Mouse (Mus musculus) lung, adult 2 months (tissue): ENCODE data around the gene Apbb2. TPM values are rescaled to one million over a fixed set of nuclear protein-coding genes. Genes with fewer than 3 reads are reported as not detected.

ENCODE experiments used
- DNase-seq: peaks from one replicate; pipeline ENCODE4 v3.0.0; 2022
- H3K4me1 ChIP-seq: fragments of 200-500 bp; 2 replicates; pipeline ENCODE4 v1.6.1; 2011; ENCODE audit warnings: low read length; ENCODE audit not compliant: control insufficient read depth, insufficient read depth
- H3K4me3 ChIP-seq: fragments of 200-500 bp; replicated peaks from 2 replicates; pipeline ENCODE3; 2011; ENCODE audit warnings: low read depth, mild to moderate bottlenecking, control low read depth, low read length; ENCODE audit errors: extremely low read depth
- CTCF ChIP-seq: fragments of 200-500 bp; IDR thresholded peaks from 2 replicates; pipeline ENCODE4 v1.5.1; 2011; ENCODE audit warnings: mild to moderate bottlenecking, low read length, control low read depth; ENCODE audit not compliant: insufficient read depth
- POLR2A ChIP-seq: fragments of 200-500 bp; IDR thresholded peaks from 2 replicates; pipeline ENCODE4 v1.6.1; 2011; ENCODE audit warnings: low read depth, mild to moderate bottlenecking, control low read depth, low read length, borderline replicate concordance; ENCODE audit errors: extremely low read depth
- WGBS: fragments of 180-500 bp; shearing (Covaris S2); methylation state at CpG from one replicate; pipeline ENCODE4 v1.1.7; 2018; 5-methylcytosine and 5-hydroxymethylcytosine counted together
- polyA plus RNA-seq: library from polyadenylated mRNA; depleted of rRNA; stranded (reverse); fragments of >200 nt; gene quantifications from 2 replicates; pipeline ENCODE4 v1.2.3, GENCODE M21; 2012

Apbb2 gene
- polyA plus RNA-seq, 1 experiment: 24.6 TPM

- H3K4me1 ChIP-seq: peaks cover 9% of the 10 kb centered on the region
- WGBS: 50% methylated on average over 4 of the region's 4 CpGs
- no peak overlapping the region for H3K4me3 ChIP-seq
- no peak for DNase-seq
- TF ChIP-seq POLR2A: no peak
- no peak for TF ChIP-seq CTCF
Measured at GRCm38 (mm10) chr5:66583019-66583406, 35.6 kb downstream of the Apbb2 start.

- Histone ChIP-seq H3K4me3 (no peak overlapping the region), H3K4me1 (peaks cover 9% of the 10 kb centered on the region)
- 82% methylated on average over 17 of the region's 17 CpGs for WGBS
- no peak for TF ChIP-seq CTCF
- no peak for TF ChIP-seq POLR2A
- no peak for DNase-seq
Measured at GRCm38 (mm10) chr5:66582281-66583018, 36.1 kb downstream of the Apbb2 start.

GRCm38 (mm10) chr5:66579066-66579465 lies 39.5 kb downstream of the Apbb2 start:
- 46% methylated on average over 4 of the region's 4 CpGs for WGBS
- TF ChIP-seq POLR2A (no peak), CTCF (no peak)
- no peak for DNase-seq
- H3K4me3 ChIP-seq: no peak overlapping the region
- peaks cover 8% of the 10 kb centered on the region for H3K4me1 ChIP-seq

- H3K4me1 ChIP-seq: peaks cover 8% of the 10 kb centered on the region; the same call in 1 of the 2 replicates
- no peak overlapping the region for H3K4me3 ChIP-seq
- no peak for DNase-seq
- TF ChIP-seq CTCF (no peak), POLR2A (no peak)
- 73% methylated on average over 9 of the region's 9 CpGs for WGBS
Measured at GRCm38 (mm10) chr5:66576299-66576698, 42.3 kb downstream of the Apbb2 start.

GRCm38 (mm10) chr5:66575148-66575547 lies 43.4 kb downstream of the Apbb2 start:
- no peak for DNase-seq
- peaks cover 8% of the 10 kb centered on the region; the same call in 1 of the 2 replicates for H3K4me1 ChIP-seq
- 49% methylated on average over 13 of the region's 13 CpGs for WGBS
- TF ChIP-seq CTCF (peak; percentile 21; the same call in 1 of the 2 replicates), POLR2A (no peak)
- no peak overlapping the region for H3K4me3 ChIP-seq

GRCm38 (mm10) chr5:66573266-66573665 lies 45.3 kb downstream of the Apbb2 start:
- 68% methylated on average over 4 of the region's 4 CpGs for WGBS
- no peak for DNase-seq
- no peak overlapping the region for H3K4me3 ChIP-seq
- TF ChIP-seq POLR2A: no peak
- no peak for TF ChIP-seq CTCF
- H3K4me1 ChIP-seq: peaks cover 12% of the 10 kb centered on the region; the same call in 1 of the 2 replicates

- DNase-seq: peak; percentile 20
- no peak for TF ChIP-seq CTCF
- no peak for TF ChIP-seq POLR2A
- WGBS: 68% methylated on average over 13 of the region's 13 CpGs
- Histone ChIP-seq H3K4me3 (no peak overlapping the region), H3K4me1 (peaks cover 18% of the 10 kb centered on the region; the same call in 1 of the 2 replicates)
Measured at GRCm38 (mm10) chr5:66572086-66572855, 46.3 kb downstream of the Apbb2 start.

- Histone ChIP-seq H3K4me3 (no peak overlapping the region), H3K4me1 (peaks cover 20% of the 10 kb centered on the region; the same call in 1 of the 2 replicates)
- no peak for TF ChIP-seq POLR2A
- no peak for TF ChIP-seq CTCF
- WGBS: 79% methylated on average over 5 of the region's 5 CpGs
- DNase-seq: no peak
Measured at GRCm38 (mm10) chr5:66570709-66571108, 47.9 kb downstream of the Apbb2 start.

- 48% methylated on average over 9 of the region's 9 CpGs for WGBS
- H3K4me3 ChIP-seq: no peak overlapping the region
- DNase-seq: no peak
- TF ChIP-seq CTCF (no peak), POLR2A (no peak)
- peaks cover 18% of the 10 kb centered on the region; the same call in 1 of the 2 replicates for H3K4me1 ChIP-seq
Measured at GRCm38 (mm10) chr5:66569141-66569801, 49.3 kb downstream of the Apbb2 start.

GRCm38 (mm10) chr5:66568002-66568401 lies 50.6 kb downstream of the Apbb2 start:
- H3K4me3 ChIP-seq: no peak overlapping the region
- no peak for DNase-seq
- TF ChIP-seq CTCF: no peak
- no peak for TF ChIP-seq POLR2A
- WGBS: 33% methylated on average over 5 of the region's 5 CpGs
- H3K4me1 ChIP-seq: peaks cover 15% of the 10 kb centered on the region; the same call in 1 of the 2 replicates
